Mouse (Mus musculus) erythroblast, embryonic 14.5 days (primary cell): ENCODE results near the gene Pla2g2d. TPM values are rescaled to one million over a fixed set of nuclear protein-coding genes. Genes with fewer than 3 reads are reported as not detected.
"Not testable (repeated sequence)": the region's sequence is repeated elsewhere in the genome, so short reads cannot be mapped to it uniquely, and the experiment has no call there.

Source experiments
- H3K27me3 ChIP-seq: 2 replicates; pipeline ENCODE4 v1.6.1; 2012; ENCODE audit warnings: inconsistent platforms; ENCODE audit not compliant: control insufficient read depth
- H3K36me3 ChIP-seq: 2 replicates; pipeline ENCODE4 v1.6.1; 2012; ENCODE audit warnings: mild to moderate bottlenecking, inconsistent platforms; ENCODE audit not compliant: control insufficient read depth
- H3K4me1 ChIP-seq: 2 replicates; pipeline ENCODE4 v1.6.1; 2012; ENCODE audit warnings: inconsistent platforms; ENCODE audit not compliant: control insufficient read depth
- H3K4me3 ChIP-seq: replicated peaks from 2 replicates; pipeline ENCODE3; 2012; ENCODE audit warnings: moderate library complexity, mild to moderate bottlenecking, inconsistent platforms
- H3K9me3 ChIP-seq: 2 replicates; pipeline ENCODE4 v1.6.1; 2012; ENCODE audit warnings: low read length, inconsistent platforms, mixed read lengths; ENCODE audit not compliant: control insufficient read depth
- GATA1 ChIP-seq: IDR thresholded peaks from 2 replicates; pipeline ENCODE4 v1.6.1; 2012; ENCODE audit warnings: low read length, inconsistent platforms, mixed read lengths
- TAL1 ChIP-seq: IDR thresholded peaks from 3 replicates; pipeline ENCODE4 v1.6.1; 2012; ENCODE audit warnings: low read length, inconsistent platforms, mixed read lengths
- polyA plus RNA-seq: library from polyadenylated mRNA; stranded (reverse); fragments of >175 nt; gene quantifications from 2 replicates; pipeline ENCODE4 v1.2.3, GENCODE M21; 2012

Gene Pla2g2d
- polyA plus RNA-seq, 1 experiment, result not detected

DNA sequence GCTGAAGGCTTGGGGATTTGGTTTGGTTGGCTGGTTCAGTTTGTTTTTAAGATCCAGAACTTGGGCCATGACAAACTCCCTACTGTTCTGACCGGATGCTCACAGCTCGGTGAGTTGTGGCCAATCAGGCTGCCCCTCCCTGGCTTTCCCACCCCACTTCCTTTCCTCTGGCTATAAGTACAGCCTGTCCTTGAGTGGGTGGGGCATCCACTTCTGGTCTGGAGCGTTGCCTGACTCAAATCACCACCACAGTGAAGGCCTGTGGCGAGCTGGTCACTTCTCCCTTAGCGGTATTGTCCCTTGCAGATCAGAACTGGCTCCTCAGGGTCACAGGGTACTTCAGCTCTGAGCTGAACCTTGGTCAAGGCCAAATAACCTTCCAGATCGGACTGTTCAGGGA is 42.2 kb downstream of the Pla2g2d start:
- TF ChIP-seq TAL1 (no peak), GATA1 (no peak)
- Histone ChIP-seq H3K4me3 (no peak overlapping the region), H3K36me3 (no peaks in the 10 kb centered on the region), H3K4me1 (no peaks in the 10 kb centered on the region), H3K9me3 (peaks cover under 1% of the 10 kb centered on the region), H3K27me3 (no peaks in the 10 kb centered on the region)

DNA sequence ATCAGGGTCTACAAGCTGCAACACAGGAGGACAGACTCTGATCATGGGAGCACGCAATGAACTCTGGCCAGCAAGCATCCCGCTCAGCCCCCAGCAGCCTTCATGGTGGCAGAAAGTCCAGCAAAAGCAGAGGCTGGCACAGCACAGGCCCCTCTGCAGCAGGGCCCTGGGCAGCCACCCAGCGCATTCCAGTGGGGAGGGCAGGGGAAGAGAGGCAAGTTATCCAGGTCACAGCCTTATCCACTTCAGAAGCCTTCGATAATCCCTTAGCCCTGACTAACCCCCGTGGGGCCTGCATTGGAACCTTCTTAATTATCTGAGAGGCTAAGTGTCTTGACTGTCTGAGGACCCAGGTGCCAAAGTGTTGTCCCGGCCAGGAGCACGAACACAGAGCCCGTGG is 43.6 kb downstream of the Pla2g2d start:
- Histone ChIP-seq H3K27me3 (no peaks in the 10 kb centered on the region), H3K4me3 (no peak overlapping the region), H3K9me3 (peaks cover 3% of the 10 kb centered on the region), H3K4me1 (no peaks in the 10 kb centered on the region), H3K36me3 (no peaks in the 10 kb centered on the region)
- TF ChIP-seq TAL1, result no peak
- no peak for TF ChIP-seq GATA1

DNA sequence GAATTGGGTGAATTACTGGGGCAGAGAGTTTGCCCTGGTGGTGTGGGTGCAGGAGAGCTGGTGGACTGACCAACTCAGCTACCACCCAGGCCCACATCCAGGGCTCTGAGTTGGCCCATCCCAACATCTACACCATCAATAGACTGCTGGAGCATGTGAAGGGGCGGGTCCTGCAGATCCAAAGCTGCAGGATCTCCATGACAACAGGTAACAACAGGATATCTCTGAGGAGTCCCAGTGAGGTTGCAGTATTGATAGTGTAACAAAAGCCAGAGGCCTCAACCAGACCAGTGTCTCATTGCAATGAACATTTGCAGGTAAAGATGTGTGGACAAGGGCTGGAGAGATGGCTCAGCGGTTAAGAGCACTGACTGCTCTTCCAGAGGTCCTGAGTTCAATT is 45.5 kb downstream of the Pla2g2d start:
- peaks cover 3% of the 10 kb centered on the region for H3K9me3 ChIP-seq
- no peaks in the 10 kb centered on the region for H3K4me1 ChIP-seq
- H3K27me3 ChIP-seq, result no peaks in the 10 kb centered on the region
- no peak for TF ChIP-seq GATA1
- no peak for TF ChIP-seq TAL1
- no peaks in the 10 kb centered on the region for H3K36me3 ChIP-seq
- no peak overlapping the region for H3K4me3 ChIP-seq

DNA sequence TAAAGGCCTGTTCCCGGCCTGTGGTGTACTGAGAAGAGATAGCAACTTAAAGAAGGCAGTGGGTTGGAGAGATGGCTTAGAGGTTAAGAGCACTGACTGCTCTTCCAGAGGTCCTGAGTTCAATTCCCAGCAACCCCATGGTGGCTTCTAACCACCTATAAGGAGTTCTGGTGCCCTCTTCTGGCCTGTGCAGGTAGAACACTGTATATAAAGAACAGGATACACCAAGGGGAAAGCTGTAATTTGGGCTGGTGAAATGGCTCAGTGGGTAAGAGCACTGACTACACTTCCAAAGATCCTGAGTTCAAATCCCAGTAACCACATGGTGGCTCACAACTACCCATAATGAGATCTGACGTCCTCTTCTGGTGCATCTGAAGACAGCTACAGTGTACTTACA is 48.6 kb downstream of the Pla2g2d start:
- H3K9me3 ChIP-seq, H3K4me1 ChIP-seq, H3K4me3 ChIP-seq, H3K27me3 ChIP-seq, H3K36me3 ChIP-seq: not testable (repeated sequence)

DNA sequence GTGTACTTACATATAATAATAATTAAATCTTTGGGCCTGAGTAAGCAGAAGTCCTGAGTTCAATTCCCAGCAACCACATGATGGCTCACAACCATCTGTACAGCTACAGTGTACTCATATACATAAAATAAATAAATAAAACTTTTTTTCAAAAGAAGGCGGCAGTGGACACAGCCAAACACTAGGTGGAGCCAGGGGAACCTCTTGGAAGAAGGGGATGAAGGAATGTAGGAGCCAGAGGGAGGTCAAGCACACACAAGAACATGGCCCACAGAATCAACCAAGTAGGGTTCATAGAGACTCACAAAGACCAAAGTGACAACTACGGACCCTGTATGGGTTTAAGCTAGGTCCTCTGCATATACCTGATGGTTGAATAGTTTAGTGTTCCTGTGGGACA is 49.1 kb downstream of the Pla2g2d start:
- Histone ChIP-seq H3K9me3 (peaks cover 3% of the 10 kb centered on the region), H3K4me1 (no peaks in the 10 kb centered on the region), H3K27me3 (no peaks in the 10 kb centered on the region), H3K4me3 (no peak overlapping the region), H3K36me3 (no peaks in the 10 kb centered on the region)
- TF ChIP-seq GATA1 (no peak), TAL1 (no peak)

DNA sequence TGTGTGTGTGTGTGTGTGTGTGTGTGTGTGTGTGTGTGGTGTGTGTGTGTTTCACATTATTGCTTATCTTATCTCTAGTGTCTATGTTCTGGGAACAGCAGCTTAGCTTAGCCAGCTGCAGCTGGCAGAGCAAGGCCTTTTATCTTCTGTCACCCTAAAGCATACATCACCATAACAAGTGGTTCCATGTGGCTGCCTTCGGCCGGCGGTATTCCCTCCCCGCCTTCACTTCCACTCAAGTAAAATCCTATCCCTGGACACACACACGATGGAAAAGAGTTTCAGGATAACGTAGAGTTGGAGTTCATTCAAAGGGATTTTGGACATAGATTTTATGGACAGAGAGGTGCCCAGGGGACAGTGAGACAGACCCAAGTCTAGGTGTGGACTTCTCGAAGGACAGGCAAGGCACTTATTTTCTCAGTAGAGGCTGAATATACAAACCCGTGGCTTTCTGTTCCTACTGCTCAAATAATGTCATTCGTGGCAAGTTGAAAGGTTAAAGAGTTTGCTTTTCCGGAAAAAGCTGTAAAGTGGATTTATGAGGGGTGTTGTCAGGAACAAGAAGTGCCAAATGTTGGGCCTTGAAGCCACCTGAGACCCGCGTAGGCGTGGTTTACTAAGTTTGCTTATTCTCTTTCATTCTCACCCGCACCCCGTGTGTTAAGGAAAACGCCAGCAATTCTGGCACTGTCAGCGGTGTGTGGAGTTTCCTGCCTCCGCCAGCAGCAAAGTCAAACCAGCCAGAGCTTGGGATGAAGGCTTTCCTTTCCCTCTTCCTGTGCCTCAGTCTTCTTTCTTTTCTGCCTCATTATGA is 50.4 kb downstream of the Pla2g2d start:
- H3K9me3 ChIP-seq, result peaks cover 3% of the 10 kb centered on the region
- no peak for TF ChIP-seq TAL1
- H3K4me1 ChIP-seq, result no peaks in the 10 kb centered on the region
- no peak overlapping the region for H3K4me3 ChIP-seq
- H3K27me3 ChIP-seq, result no peaks in the 10 kb centered on the region
- no peaks in the 10 kb centered on the region for H3K36me3 ChIP-seq

DNA sequence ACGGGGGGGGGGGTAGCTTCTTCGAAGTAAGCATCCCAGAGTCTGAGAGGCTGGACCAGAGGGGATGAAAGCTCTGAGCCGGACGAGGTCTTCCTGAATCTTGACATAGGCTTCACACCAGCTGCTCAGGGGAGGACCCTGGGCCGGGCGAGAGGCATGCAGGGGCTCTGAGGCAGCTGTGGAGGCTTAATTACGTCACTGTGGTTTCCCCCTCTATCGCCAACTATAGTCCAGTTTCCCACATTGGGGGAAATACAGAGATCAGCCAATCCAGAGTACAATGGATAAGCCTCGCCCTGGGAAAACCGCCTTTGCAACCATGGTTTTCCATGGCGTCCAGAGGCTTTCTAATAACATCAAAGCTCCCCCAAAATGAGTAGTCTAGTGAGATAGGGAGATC is 51.6 kb downstream of the Pla2g2d start:
- Histone ChIP-seq H3K4me1 (no peaks in the 10 kb centered on the region), H3K9me3 (peaks cover 3% of the 10 kb centered on the region), H3K4me3 (no peak overlapping the region), H3K36me3 (no peaks in the 10 kb centered on the region), H3K27me3 (no peaks in the 10 kb centered on the region)
- TF ChIP-seq TAL1 (no peak), GATA1 (no peak)

Other genes with a start within 250 kb of the Pla2g2d start
- under 0.01 TPM in 1 of 2 replicates, not detected in the other for gene Vwa5b1, start 139.9 kb upstream of the Pla2g2d start, polyA plus RNA-seq
- gene Pla2g2c, start 50.9 kb upstream of the Pla2g2d start, polyA plus RNA-seq, result not detected in 2 replicates
- gene Ubxn10, start 38.6 kb upstream of the Pla2g2d start, polyA plus RNA-seq, result not detected in 2 replicates
- not detected in 2 replicates for gene Pla2g2f, start 18.1 kb upstream of the Pla2g2d start, polyA plus RNA-seq
- not detected in 2 replicates for gene Pla2g5, start 87.7 kb downstream of the Pla2g2d start, polyA plus RNA-seq
- gene Gm13030, start 98.2 kb downstream of the Pla2g2d start, polyA plus RNA-seq, result not detected in 2 replicates
- gene Pla2g2e, start 102.2 kb downstream of the Pla2g2d start, polyA plus RNA-seq, result not detected in 2 replicates
- 0.27 and 0.41 TPM in 2 replicates for gene Otud3, start 138.2 kb downstream of the Pla2g2d start, polyA plus RNA-seq
- not detected in 2 replicates for gene Rnf186, start 191.4 kb downstream of the Pla2g2d start, polyA plus RNA-seq
- gene Tmco4, start 197.2 kb downstream of the Pla2g2d start, polyA plus RNA-seq, result 0.08 and 0.13 TPM in 2 replicates